Mouse (Mus musculus): ENCODE measurements around the gene Insc. TPM values are rescaled to one million over a fixed set of nuclear protein-coding genes. Genes with fewer than 3 reads are reported as not detected.

Insc gene
- polyA plus RNA-seq, 1 experiment from 2014 or later: 13.7 TPM

- no peaks in the 10 kb centered on the region for H3K4me1 ChIP-seq (ENCODE audit: insufficient read depth)
- DNase-seq: no peak
- no peak for TF ChIP-seq EP300 (IDR thresholded peaks at IDR 0.05; ENCODE audit: low read depth)
- no peak for TF ChIP-seq CTCF (IDR thresholded peaks at IDR 0.05; ENCODE audit: low read depth)
- H3K4me2 ChIP-seq (ENCODE audit: low read depth, low read length): no peak overlapping the region
- H3K9ac ChIP-seq (replicated peaks): no peak overlapping the region
- 36% methylated on average over 3 of the region's 3 CpGs for WGBS (ENCODE audit: insufficient replicate concordance)
- H3K27ac ChIP-seq (ENCODE audit: low read depth): no peak overlapping the region
- ATAC-seq: no peak
- H3K4me3 ChIP-seq (ENCODE audit: low read depth, low read length): no peak overlapping the region
- no peaks in the 10 kb centered on the region for H3K9me3 ChIP-seq (ENCODE audit: low read length)
- no peaks in the 10 kb centered on the region for H3K27me3 ChIP-seq (ENCODE audit: insufficient read depth, low read length)
- H3K36me3 ChIP-seq (replicated peaks; ENCODE audit: insufficient read depth, low read length): no peaks in the 10 kb centered on the region
Measured at GRCm38 (mm10) chr7:114873315-114874012, 130.0 kb downstream of the Insc start.

- 20% methylated on average over 6 of the region's 6 CpGs for WGBS (ENCODE audit: insufficient replicate concordance)
- H3K9me3 ChIP-seq (ENCODE audit: low read length): no peaks in the 10 kb centered on the region
- DNase-seq (no peak), ATAC-seq (no peak)
- H3K4me1 ChIP-seq (ENCODE audit: insufficient read depth): no peaks in the 10 kb centered on the region
- H3K27ac ChIP-seq (ENCODE audit: low read depth): no peak overlapping the region
- no peak overlapping the region for H3K4me3 ChIP-seq (ENCODE audit: low read depth, low read length)
- H3K27me3 ChIP-seq (ENCODE audit: insufficient read depth, low read length): no peaks in the 10 kb centered on the region
- no peak overlapping the region for H3K9ac ChIP-seq (replicated peaks)
- no peaks in the 10 kb centered on the region for H3K36me3 ChIP-seq (replicated peaks; ENCODE audit: insufficient read depth, low read length)
- no peak overlapping the region for H3K4me2 ChIP-seq (ENCODE audit: low read depth, low read length)
- peak; percentile 29 for TF ChIP-seq CTCF (IDR thresholded peaks at IDR 0.05; ENCODE audit: low read depth)
- no peak for TF ChIP-seq EP300 (IDR thresholded peaks at IDR 0.05; ENCODE audit: low read depth)
Measured at GRCm38 (mm10) chr7:114874032-114874441, 130.5 kb downstream of the Insc start.

GRCm38 (mm10) chr7:114874579-114874978, 131.1 kb downstream of the Insc start:
- no peak overlapping the region for H3K9ac ChIP-seq (replicated peaks)
- 65% methylated on average over 2 of the region's 2 CpGs for WGBS (ENCODE audit: insufficient replicate concordance)
- DNase-seq (no peak), ATAC-seq (no peak)
- no peak overlapping the region for H3K27ac ChIP-seq (ENCODE audit: low read depth)
- H3K27me3 ChIP-seq (ENCODE audit: insufficient read depth, low read length): no peaks in the 10 kb centered on the region
- TF ChIP-seq CTCF (IDR thresholded peaks at IDR 0.05; ENCODE audit: low read depth) (no peak), EP300 (IDR thresholded peaks at IDR 0.05; ENCODE audit: low read depth) (no peak)
- no peaks in the 10 kb centered on the region for H3K9me3 ChIP-seq (ENCODE audit: low read length)
- no peaks in the 10 kb centered on the region for H3K4me1 ChIP-seq (ENCODE audit: insufficient read depth)
- H3K36me3 ChIP-seq (replicated peaks; ENCODE audit: insufficient read depth, low read length): no peaks in the 10 kb centered on the region
- no peak overlapping the region for H3K4me3 ChIP-seq (ENCODE audit: low read depth, low read length)
- no peak overlapping the region for H3K4me2 ChIP-seq (ENCODE audit: low read depth, low read length)

GRCm38 (mm10) chr7:114883602-114884001, 140.1 kb downstream of the Insc start:
- no peak for TF ChIP-seq CTCF (IDR thresholded peaks at IDR 0.05; ENCODE audit: low read depth)
- TF ChIP-seq EP300 (IDR thresholded peaks at IDR 0.05; ENCODE audit: low read depth): no peak
- Histone ChIP-seq H3K4me3 (ENCODE audit: low read depth, low read length) (no peak overlapping the region), H3K9ac (replicated peaks) (no peak overlapping the region), H3K27ac (ENCODE audit: low read depth) (no peak overlapping the region), H3K4me2 (ENCODE audit: low read depth, low read length) (no peak overlapping the region), H3K9me3 (ENCODE audit: low read length) (no peaks in the 10 kb centered on the region), H3K36me3 (replicated peaks; ENCODE audit: insufficient read depth, low read length) (no peaks in the 10 kb centered on the region), H3K27me3 (ENCODE audit: insufficient read depth, low read length) (no peaks in the 10 kb centered on the region), H3K4me1 (ENCODE audit: insufficient read depth) (no peaks in the 10 kb centered on the region)
- ATAC-seq (no peak), DNase-seq (no peak)
- WGBS (ENCODE audit: insufficient replicate concordance): 90% methylated on average over 2 of the region's 2 CpGs

GRCm38 (mm10) chr7:114886933-114887332, 143.4 kb downstream of the Insc start:
- Histone ChIP-seq H3K36me3 (replicated peaks; ENCODE audit: insufficient read depth, low read length) (no peaks in the 10 kb centered on the region), H3K27me3 (ENCODE audit: insufficient read depth, low read length) (no peaks in the 10 kb centered on the region), H3K9ac (replicated peaks) (no peak overlapping the region), H3K4me3 (ENCODE audit: low read depth, low read length) (no peak overlapping the region), H3K27ac (ENCODE audit: low read depth) (no peak overlapping the region), H3K4me1 (ENCODE audit: insufficient read depth) (no peaks in the 10 kb centered on the region), H3K9me3 (ENCODE audit: low read length) (no peaks in the 10 kb centered on the region), H3K4me2 (ENCODE audit: low read depth, low read length) (no peak overlapping the region)
- TF ChIP-seq EP300 (IDR thresholded peaks at IDR 0.05; ENCODE audit: low read depth): no peak
- no peak for TF ChIP-seq CTCF (IDR thresholded peaks at IDR 0.05; ENCODE audit: low read depth)
- ATAC-seq (no peak), DNase-seq (no peak)
- 77% methylated on average over 4 of the region's 4 CpGs for WGBS (ENCODE audit: insufficient replicate concordance)

GRCm38 (mm10) chr7:114890215-114890614, 146.7 kb downstream of the Insc start:
- Histone ChIP-seq H3K9me3 (ENCODE audit: low read length) (no peaks in the 10 kb centered on the region), H3K9ac (replicated peaks) (no peak overlapping the region), H3K27ac (ENCODE audit: low read depth) (no peak overlapping the region), H3K36me3 (replicated peaks; ENCODE audit: insufficient read depth, low read length) (no peaks in the 10 kb centered on the region), H3K4me2 (ENCODE audit: low read depth, low read length) (no peak overlapping the region), H3K4me1 (ENCODE audit: insufficient read depth) (no peaks in the 10 kb centered on the region), H3K4me3 (ENCODE audit: low read depth, low read length) (no peak overlapping the region), H3K27me3 (ENCODE audit: insufficient read depth, low read length) (no peaks in the 10 kb centered on the region)
- TF ChIP-seq CTCF (IDR thresholded peaks at IDR 0.05; ENCODE audit: low read depth) (no peak), EP300 (IDR thresholded peaks at IDR 0.05; ENCODE audit: low read depth) (no peak)
- 92% methylated on average over 4 of the region's 4 CpGs for WGBS (ENCODE audit: insufficient replicate concordance)
- ATAC-seq (no peak), DNase-seq (no peak)
